Mouse (Mus musculus): ENCODE measurements around the gene Gm49321.

Gene Gm49321

DNA sequence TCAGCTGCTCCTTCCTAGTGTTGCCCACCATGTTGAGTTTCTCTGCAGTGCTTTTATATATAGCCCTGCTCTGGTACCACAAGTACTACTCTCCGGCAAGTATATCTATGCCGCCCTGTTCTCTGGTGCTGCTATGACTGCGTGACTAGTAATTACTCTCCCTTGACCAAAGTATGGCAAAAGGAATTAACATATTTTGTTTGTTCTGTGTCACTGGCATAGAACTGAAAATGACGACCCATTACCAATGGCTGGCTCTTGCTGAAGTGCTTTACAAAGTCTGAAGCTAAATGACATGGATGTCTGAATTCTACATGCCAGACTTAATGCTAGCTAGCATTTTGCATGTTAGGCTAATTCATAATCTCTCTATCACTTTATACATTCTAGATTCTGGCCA, 11.0 kb downstream of the Gm49321 start:
- DNase-seq (ENCODE audit: low spot score in 2 of 2): no peak

DNA sequence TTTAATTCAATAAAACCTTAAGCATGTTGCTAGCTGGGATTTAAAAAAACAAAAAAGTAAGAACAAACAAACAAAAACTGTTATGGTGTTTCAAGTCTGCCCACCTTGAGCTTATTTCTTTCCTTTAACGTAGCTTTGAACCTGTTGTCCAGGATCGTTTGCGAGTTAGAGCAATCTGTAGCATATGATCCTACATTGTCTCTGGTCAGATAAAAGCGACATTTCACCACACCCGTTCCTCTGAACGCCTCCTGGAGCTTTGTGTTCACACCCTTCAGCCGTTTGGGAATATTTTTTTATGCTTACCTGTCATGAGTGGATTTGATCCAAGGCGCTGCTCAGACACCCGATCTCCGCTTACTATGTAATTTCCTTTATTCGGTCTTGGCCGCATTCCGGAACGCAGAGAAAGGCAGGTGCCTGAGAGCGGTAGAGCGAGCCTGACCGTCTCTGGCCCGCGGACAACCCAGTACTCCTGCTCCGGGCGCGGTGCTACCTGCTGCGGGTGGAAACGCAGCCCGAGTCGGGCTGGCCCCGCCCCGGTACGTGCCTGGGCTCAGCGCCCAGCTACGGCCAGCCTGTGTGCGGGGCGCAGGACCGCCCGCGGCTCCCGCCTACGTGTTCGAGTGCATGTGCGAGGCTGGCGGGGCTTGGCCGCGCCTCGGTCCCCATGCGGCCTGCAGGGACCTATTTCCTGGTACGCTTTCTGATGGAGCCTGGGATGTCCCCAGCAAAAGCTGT, 12.0 kb downstream of the Gm49321 start:
- peak; percentile 38 to 41 for DNase-seq (ENCODE audit: low spot score in 2 of 2)

DNA sequence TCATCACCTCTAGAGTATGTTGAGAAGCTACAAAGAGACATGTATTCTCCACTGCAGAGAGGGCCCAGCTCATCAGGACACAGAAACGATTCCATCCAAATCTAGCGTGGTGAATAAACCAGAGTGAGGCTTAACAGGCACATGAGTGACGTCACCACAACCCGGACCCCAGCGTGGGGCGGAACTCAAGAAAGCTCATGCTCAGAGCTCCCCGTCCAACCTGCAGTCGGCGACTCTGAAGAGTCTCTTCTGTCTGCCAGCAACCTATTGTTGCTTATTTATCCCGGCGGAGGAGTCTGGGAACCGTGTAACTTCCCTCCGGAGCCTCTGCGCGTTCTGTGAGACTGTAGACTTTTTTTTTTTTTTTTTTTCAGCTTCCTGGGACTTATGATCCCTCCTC, 15.4 kb downstream of the Gm49321 start:
- DNase-seq (ENCODE audit: low spot score in 2 of 2): peak in 1 of 2 experiments; percentile 23

- no peak for DNase-seq (ENCODE audit: low spot score in 2 of 2)
These were observed 16.1 kb downstream of the Gm49321 start for GRCm38 (mm10) chr12:73953420-73954186.

DNA sequence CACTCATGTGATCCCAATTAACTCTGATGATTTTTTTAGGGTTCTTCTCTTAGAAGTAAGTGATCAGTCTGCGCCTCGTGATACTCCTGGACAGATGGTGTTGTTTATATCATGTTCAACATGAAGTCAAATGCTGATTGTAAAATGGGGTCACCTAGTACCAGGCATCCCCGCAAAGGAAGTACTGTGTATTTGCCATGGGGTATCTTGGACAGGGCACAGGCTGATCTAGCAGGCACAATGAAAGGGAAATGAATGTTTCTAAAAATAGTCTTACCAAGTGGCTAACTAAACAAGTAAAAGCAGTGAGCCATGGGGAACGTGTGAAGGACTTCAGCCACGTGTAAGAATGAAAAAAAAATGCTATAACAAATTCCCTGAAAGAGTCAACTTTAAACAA, 17.3 kb downstream of the Gm49321 start:
- no peak for DNase-seq (ENCODE audit: low spot score in 2 of 2)

DNA sequence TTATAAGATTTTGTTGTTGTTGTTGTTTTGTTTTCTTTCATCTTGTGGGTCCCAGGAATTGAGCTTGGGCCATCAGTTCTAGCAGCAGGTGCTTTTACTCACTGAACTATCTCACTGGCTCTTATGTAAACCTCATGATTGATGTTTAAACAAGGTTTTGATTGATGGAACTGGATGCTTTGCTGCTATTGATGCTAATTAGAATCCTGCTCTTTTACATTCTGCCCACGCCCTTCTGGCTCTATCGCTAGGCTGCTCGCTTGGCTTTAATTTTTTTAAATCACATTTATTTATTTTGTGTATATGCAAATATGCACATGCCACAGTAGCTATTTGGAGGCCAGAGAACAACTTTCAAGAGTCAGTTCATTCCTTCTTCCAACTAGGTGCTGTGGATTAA, 20.2 kb downstream of the Gm49321 start:
- no peak for DNase-seq (ENCODE audit: low spot score in 2 of 2)

- DNase-seq (ENCODE audit: low spot score in 2 of 2): no peak
These were observed 21.4 kb downstream of the Gm49321 start for GRCm38 (mm10) chr12:73958830-73959229.

- peak; percentile 96 for DNase-seq (ENCODE audit: low spot score in 2 of 2)
These were observed 27.1 kb downstream of the Gm49321 start, which contains the start of gene Snapc1 for GRCm38 (mm10) chr12:73964291-73965281. Gene Snapc1 (plus strand): TSS chr12:73964481.

DNA sequence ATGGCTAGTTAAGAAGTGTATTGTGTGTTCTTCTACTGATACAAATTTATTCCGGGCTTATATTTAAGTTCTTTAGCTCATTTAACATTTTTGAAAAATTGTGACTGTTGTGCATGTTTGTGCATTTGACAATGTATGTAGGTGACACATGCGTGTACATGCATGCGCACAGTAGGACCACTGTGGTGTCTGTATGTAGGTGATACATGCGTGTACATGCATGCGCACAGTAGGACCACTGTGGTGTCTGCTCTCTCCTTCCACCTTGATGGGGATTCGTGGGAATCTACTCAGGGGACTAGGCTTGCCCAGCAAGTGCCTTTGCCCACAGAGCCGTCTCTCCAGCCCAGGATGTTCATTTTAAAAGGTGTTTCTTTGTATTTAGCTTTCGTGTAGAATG, 31.7 kb downstream of the Gm49321 start:
- DNase-seq (ENCODE audit: low spot score in 2 of 2): no peak

DNA sequence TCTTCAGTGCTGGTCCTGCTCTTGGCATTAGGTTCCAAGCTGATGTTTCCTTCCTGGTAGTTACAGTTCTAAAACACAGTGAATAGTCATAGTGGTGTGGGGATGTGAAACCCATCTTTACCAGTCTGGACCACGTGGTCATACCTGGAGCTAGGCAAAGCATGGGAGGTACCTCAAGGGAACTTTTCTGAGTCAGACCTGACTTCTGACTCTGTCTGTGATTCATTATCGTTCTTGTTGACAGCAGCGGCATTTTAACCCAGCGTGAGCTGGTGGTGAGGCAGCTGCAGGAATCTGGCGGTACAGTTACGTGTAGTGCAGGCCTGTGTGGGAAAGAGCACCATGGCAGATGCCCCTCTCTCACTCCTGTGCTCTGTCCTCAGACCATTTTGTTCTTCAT, 37.1 kb downstream of the Gm49321 start:
- no peak for DNase-seq (ENCODE audit: low spot score in 2 of 2)

DNA sequence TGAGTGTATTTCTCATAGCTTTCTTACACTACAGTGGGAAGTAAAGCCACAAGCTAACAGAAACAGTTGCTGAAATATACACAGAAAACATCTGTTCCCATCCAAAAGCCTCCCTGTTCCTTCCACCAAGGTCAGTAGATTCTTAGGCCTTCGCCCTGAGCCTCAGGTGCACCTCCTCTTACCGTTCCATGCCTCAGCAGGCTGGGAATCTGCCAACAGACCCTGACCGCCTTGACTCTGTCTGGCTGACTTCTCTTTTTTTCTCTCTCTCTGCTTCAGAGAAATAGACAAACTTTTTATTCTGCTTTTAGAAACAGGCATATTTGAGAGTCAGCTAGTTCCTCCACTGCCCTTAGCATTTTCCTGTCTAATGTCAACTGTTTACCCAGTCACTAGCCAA, 40.7 kb downstream of the Gm49321 start:
- no peak for DNase-seq (ENCODE audit: low spot score in 2 of 2)

- no peak for DNase-seq (ENCODE audit: low spot score in 2 of 2)
These were observed 42.2 kb downstream of the Gm49321 start for GRCm38 (mm10) chr12:73979667-73980066.

- DNase-seq (ENCODE audit: low spot score in 2 of 2): peak; percentile 48 to 54
These were observed 45.1 kb downstream of the Gm49321 start for GRCm38 (mm10) chr12:73982533-73982932.

- DNase-seq (ENCODE audit: low spot score in 2 of 2): no peak
These were observed 48.8 kb downstream of the Gm49321 start for GRCm38 (mm10) chr12:73986299-73986698.

- no peak for DNase-seq (ENCODE audit: low spot score in 2 of 2)
These were observed 51.0 kb downstream of the Gm49321 start for GRCm38 (mm10) chr12:73988393-73989008.

- peak in 1 of 2 experiments; percentile 32 for DNase-seq (ENCODE audit: low spot score in 2 of 2)
These were observed 52.1 kb downstream of the Gm49321 start for GRCm38 (mm10) chr12:73989594-73989993.

- DNase-seq (ENCODE audit: low spot score in 2 of 2): no peak
These were observed 59.4 kb downstream of the Gm49321 start for GRCm38 (mm10) chr12:73996906-73997296.

- DNase-seq (ENCODE audit: low spot score in 2 of 2): no peak
These were observed 60.1 kb downstream of the Gm49321 start, which contains the start of gene Syt16 for GRCm38 (mm10) chr12:73997297-73998127. Gene Syt16 (plus strand): TSS chr12:73997661.

DNA sequence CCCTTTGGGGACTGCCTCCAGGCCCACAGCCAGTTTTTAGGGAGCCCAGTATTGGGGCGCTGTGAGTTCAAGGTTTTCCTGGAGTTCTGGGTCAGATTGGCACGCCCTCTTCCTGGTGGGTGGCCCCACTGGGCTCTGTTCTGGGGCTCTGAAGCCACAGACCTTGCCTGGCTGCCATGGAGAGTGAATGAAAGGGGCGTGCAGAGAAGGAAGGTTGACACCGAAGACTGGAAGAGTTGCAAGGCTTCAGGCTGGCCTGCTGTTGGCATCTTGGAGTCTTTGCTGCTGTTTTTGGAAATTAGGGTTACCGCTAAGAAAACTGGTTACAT, 60.6 kb downstream of the Gm49321 start:
- DNase-seq (ENCODE audit: low spot score in 2 of 2): no peak

- no peak for DNase-seq (ENCODE audit: low spot score in 2 of 2)
These were observed 65.0 kb downstream of the Gm49321 start for GRCm38 (mm10) chr12:74002449-74002848.

Measured in heart, adult 9 months (tissue).